Mouse (Mus musculus) liver, embryonic 14.5 days (tissue): ENCODE results near the gene Scn1b.

Experiments used
- CTCF ChIP-seq: IDR thresholded peaks from 2 replicates; pipeline ENCODE4 v1.5.1; 2016; ENCODE audit warnings: antibody characterized with exemption, low read depth, control low read depth
- EP300 ChIP-seq: IDR thresholded peaks from 2 replicates; pipeline ENCODE4 v1.6.1; 2016; ENCODE audit warnings: antibody characterized with exemption, low read depth

DNA sequence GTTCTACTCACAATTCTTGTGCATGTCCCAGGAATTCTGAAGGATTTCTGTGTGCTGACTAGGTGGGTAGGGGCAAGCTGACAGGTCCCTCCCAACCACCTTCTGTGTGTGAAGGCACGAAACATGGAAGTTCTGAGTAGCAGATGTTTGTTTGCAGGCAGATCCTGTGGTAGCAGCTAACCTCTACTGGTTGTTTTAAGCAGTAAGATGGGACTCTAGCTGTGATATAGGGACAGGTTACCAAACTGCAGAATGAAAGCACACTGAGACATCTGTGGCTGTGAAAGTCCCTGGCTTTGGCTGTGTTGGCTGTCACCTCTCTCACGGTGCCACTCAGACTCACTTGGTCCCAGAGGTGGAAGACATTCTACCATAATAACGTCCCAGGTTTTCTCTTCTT lies 34.4 kb upstream of the Scn1b start:
- no peak for TF ChIP-seq EP300
- TF ChIP-seq CTCF, result no peak
